Comparison of ENCODE assay signal across 9 mouse cellular contexts in the genomic region with DNA sequence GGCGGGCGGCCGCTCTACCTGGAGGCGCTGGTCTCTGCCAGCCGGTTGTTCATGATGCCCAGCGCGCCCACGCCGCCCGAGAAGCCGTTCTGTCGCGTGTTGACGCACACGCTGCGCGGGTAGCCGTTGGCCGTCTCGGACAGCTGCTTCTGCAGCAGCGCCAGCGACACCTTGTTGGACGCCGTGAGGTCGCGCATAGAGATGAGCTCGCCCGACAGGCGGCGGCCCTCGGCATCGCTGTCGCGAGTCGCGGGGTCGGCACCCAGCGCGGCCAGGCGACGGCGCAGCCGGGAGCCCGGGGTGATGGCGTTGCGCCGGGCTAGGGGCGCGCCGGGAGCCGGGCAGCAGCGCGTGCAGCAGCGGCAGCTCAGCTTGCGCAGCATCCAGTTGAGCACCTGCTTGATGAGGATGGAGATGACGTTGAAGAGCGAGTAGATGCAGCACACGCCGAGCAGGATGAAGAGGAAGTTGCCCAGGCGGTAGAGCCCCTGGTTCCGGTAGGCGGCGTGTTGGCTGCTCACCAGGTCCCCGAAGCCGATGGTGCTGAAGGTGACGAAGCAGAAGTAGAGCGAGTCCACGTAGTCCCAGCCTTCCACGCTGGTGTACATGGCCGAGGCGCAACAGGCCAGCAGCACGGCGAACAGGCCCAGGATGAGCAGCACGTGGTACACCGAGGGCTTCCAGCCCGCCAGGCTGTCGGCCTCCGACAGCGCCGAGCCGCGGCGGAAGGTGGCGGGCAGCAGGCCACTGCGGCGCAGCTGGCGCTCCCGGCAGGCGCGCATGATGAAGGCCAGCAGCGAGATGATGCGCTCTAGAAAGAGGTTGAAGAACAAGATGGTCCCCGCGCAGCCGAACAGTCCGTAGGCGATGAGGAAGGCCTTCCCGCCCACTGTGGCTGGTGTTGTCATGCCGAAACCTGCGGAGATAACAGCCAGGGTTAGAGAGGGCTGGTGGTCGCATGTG. TPM values are rescaled to one million over a fixed set of nuclear protein-coding genes. Genes with fewer than 3 reads are reported as not detected.
DNase-seq lines count a peak whose midpoint lies in the region; ATAC-seq and TF ChIP-seq lines count a peak whose summit lies in the region.
"Had no signal": no experiment of that assay in that cellular context is flagged by ENCODE, and none has a peak within 500 bp of the region (broad histone marks: within the 10 kb centered on the region; RNA-seq: fewer than 3 reads in every experiment).

No protein-coding gene starts in this region.

- H3K4me2 ChIP-seq in embryonic facial prominence, embryonic 15.5 days (replicated peaks): peak overlapping the region; percentile 100

- no peaks in the 10 kb centered on the region for H3K36me3 ChIP-seq in E14TG2a.4 (ENCODE audit: insufficient read depth, low read length)
- no peaks in the 10 kb centered on the region for H3K36me3 ChIP-seq in embryonic facial prominence, embryonic 15.5 days
- no peaks in the 10 kb centered on the region for H3K36me3 ChIP-seq in hindbrain, embryonic 10.5 days

- WGBS in embryonic facial prominence, embryonic 15.5 days: 2% methylated on average over 101 of the region's 101 CpGs
- WGBS in hindbrain, embryonic 10.5 days: 3% methylated on average over 101 of the region's 101 CpGs

- peak; percentile 41 to 53 for DNase-seq in adrenal gland, postnatal 36 days
- peak; percentile 68 for DNase-seq in hindbrain, embryonic 10.5 days (ENCODE audit: low spot score)
- DNase-seq in layer of hippocampus, postnatal 36 days: peak; percentile 49 to 55
- peak; percentile 24 for DNase-seq in lung, postnatal 10 days
- DNase-seq in retina, postnatal 1 day: peak; percentile 81
- DNase-seq in urinary bladder, postnatal 10 days (ENCODE audit: low spot score): no peak

- H3K4me1 ChIP-seq in E14TG2a.4 (replicated peaks; ENCODE audit: low read depth, low read length): peaks cover 23% of the 10 kb centered on the region
- peaks cover 20% of the 10 kb centered on the region for H3K4me1 ChIP-seq in embryonic facial prominence, embryonic 15.5 days
- peaks cover 38% of the 10 kb centered on the region for H3K4me1 ChIP-seq in hindbrain, embryonic 10.5 days (replicated peaks)

- no peak overlapping the region for H3K27ac ChIP-seq in embryonic facial prominence, embryonic 15.5 days (replicated peaks)
- H3K27ac ChIP-seq in hindbrain, embryonic 10.5 days: peak overlapping the region; percentile 79

- peak overlapping the region; percentile 74 for H3K4me3 ChIP-seq in E14TG2a.4 (replicated peaks; ENCODE audit: low read length)
- H3K4me3 ChIP-seq in embryonic facial prominence, embryonic 15.5 days (replicated peaks): peak overlapping the region; percentile 63
- peak overlapping the region; percentile 65 for H3K4me3 ChIP-seq in hindbrain, embryonic 10.5 days

- peak overlapping the region; percentile 31 for H3K9ac ChIP-seq in embryonic facial prominence, embryonic 15.5 days

- ATAC-seq in embryonic facial prominence, embryonic 15.5 days (ENCODE audit: insufficient number of reproducible peaks, low FRiP score, low TSS enrichment, low read depth): peak; percentile 60; the same call in 1 of the 2 replicates

- H3K9me3 ChIP-seq in E14TG2a.4 (ENCODE audit: low read length): no peaks in the 10 kb centered on the region
- H3K9me3 ChIP-seq in embryonic facial prominence, embryonic 15.5 days (replicated peaks): no peaks in the 10 kb centered on the region
- H3K9me3 ChIP-seq in hindbrain, embryonic 10.5 days: peaks cover 7% of the 10 kb centered on the region

- no peak for TF ChIP-seq CTCF in E14TG2a.4 (conservative IDR thresholded peaks at IDR 0.05; ENCODE audit: low read length)

- peaks cover 68% of the 10 kb centered on the region for H3K27me3 ChIP-seq in E14TG2a.4 (ENCODE audit: insufficient read depth, low read length)
- H3K27me3 ChIP-seq in embryonic facial prominence, embryonic 15.5 days: peaks cover 46% of the 10 kb centered on the region
- peaks cover 66% of the 10 kb centered on the region for H3K27me3 ChIP-seq in hindbrain, embryonic 10.5 days (ENCODE audit: insufficient read depth, poor library complexity, severe bottlenecking)

RNA-seq across cellular contexts. Expression of a gene that starts 51.6 kb away (rescaled TPM):
- total RNA-seq in adrenal gland, postnatal 36 days (2021): under 1 TPM; 0.20 to 0.36 TPM
- 0.29 and 0.30 TPM in 2 replicates for polyA plus RNA-seq in embryonic facial prominence, embryonic 15.5 days (2015; fragmentation: Nextera tagmentation; extraction: Ambion mirVana)
- 0.12 and 0.19 TPM in 2 replicates for polyA plus RNA-seq in hindbrain, embryonic 10.5 days (2016; fragmentation: Nextera tagmentation; extraction: Ambion mirVana)
- 10 to 100 TPM; 21.6 to 23.7 TPM for total RNA-seq in layer of hippocampus, postnatal 36 days (2021)
- total RNA-seq: gastrocnemius, postnatal 4 days had no signal

Comparison
In these comparisons a context has a peak if more than half of its experiments do, and no peak if none do; other contexts are left out.
1. RNA of a gene that starts 51.6 kb away (total RNA-seq): 21.6 to 23.7 TPM in layer of hippocampus, postnatal 36 days; 0.20 to 0.36 TPM in adrenal gland, postnatal 36 days; every median in the first group is over 10 times any median in the second.
2. Peak in every context shown above with its lines, with median percentiles within 50 percentile points of each other: H3K4me3 ChIP-seq.